Mouse (Mus musculus): ENCODE measurements around the gene Pld4. TPM values are rescaled to one million over a fixed set of nuclear protein-coding genes. Genes with fewer than 3 reads are reported as not detected.

Pld4 gene
- polyA plus RNA-seq, 1 experiment: 23.7 TPM

Other genes with a start within 250 kb of the Pld4 start
- 0.45 and 1.0 TPM in 2 replicates for gene Tmem179, start 243.9 kb upstream of the Pld4 start, polyA plus RNA-seq (2012; rRNA removed)
- gene Inf2, start 171.9 kb upstream of the Pld4 start, polyA plus RNA-seq (2012; rRNA removed): 8.9 and 9.6 TPM in 2 replicates
- gene Adssl1, start 140.6 kb upstream of the Pld4 start, polyA plus RNA-seq (2012; rRNA removed): 8.1 and 10.4 TPM in 2 replicates
- gene Siva1, start 116.0 kb upstream of the Pld4 start, polyA plus RNA-seq (2012; rRNA removed): 27.7 and 27.8 TPM in 2 replicates
- gene Akt1, start 85.8 kb upstream of the Pld4 start, polyA plus RNA-seq (2012; rRNA removed): 85.3 and 90.6 TPM in 2 replicates
- 10.7 and 12.1 TPM in 2 replicates for gene Zbtb42, start 81.8 kb upstream of the Pld4 start, polyA plus RNA-seq (2012; rRNA removed)
- 63.4 and 75.3 TPM in 2 replicates for gene Cep170b, start 40.2 kb upstream of the Pld4 start, polyA plus RNA-seq (2012; rRNA removed)
- 0.70 and 0.99 TPM in 2 replicates for gene Ahnak2, start 42.0 kb downstream of the Pld4 start, polyA plus RNA-seq (2012; rRNA removed)
- 19.1 and 22.5 TPM in 2 replicates for gene Clba1, start 48.3 kb downstream of the Pld4 start, polyA plus RNA-seq (2012; rRNA removed)
- gene Cdca4, start 68.8 kb downstream of the Pld4 start, polyA plus RNA-seq (2012; rRNA removed): 10.3 and 10.6 TPM in 2 replicates
- gene Gpr132, start 107.6 kb downstream of the Pld4 start, polyA plus RNA-seq (2012; rRNA removed): 1.7 and 4.6 TPM in 2 replicates
- gene Jag2, start 169.1 kb downstream of the Pld4 start, polyA plus RNA-seq (2012; rRNA removed): 10.1 and 10.6 TPM in 2 replicates
- 66.1 and 73.0 TPM in 2 replicates for gene Nudt14, start 181.5 kb downstream of the Pld4 start, polyA plus RNA-seq (2012; rRNA removed)
- gene Btbd6, start 215.8 kb downstream of the Pld4 start, polyA plus RNA-seq (2012; rRNA removed): 31.8 and 45.2 TPM in 2 replicates
- 44.8 and 53.0 TPM in 2 replicates for gene Brf1, start 240.0 kb downstream of the Pld4 start, polyA plus RNA-seq (2012; rRNA removed)

All from kidney, adult 2 months (tissue).